Mouse (Mus musculus) kidney, adult 2 months (tissue): Measurements from ENCODE around the gene Lcp1.

Source experiments
- CTCF ChIP-seq: fragments of 200-500 bp; conservative IDR thresholded peaks from 2 replicates; pipeline ENCODE4 v1.5.1; 2011; ENCODE audit warnings: low read depth, mild to moderate bottlenecking, control low read depth, low read length, moderate library complexity, mixed read lengths; ENCODE audit not compliant: insufficient read depth, insufficient read length
- POLR2A ChIP-seq: fragments of 200-500 bp; IDR thresholded peaks from one replicate; pipeline ENCODE4 v1.6.1; 2011; ENCODE audit warnings: low read depth, low read length, control low read depth

GRCm38 (mm10) chr14:75178384-75178793 lies 47.5 kb downstream of the Lcp1 start:
- TF ChIP-seq CTCF (no peak), POLR2A (no peak)
